Mouse (Mus musculus) embryonic stem cell, embryonic (primary cell): ENCODE measurements around the gene Clec1a.

ENCODE experiments used
- CTCF ChIA-PET, 4 experiments: fragments of 300-600 bp in 2 of 4; fragments of 350-600 bp in 2 of 4; sonication (Branson Sonifier 250); formaldehyde crosslinking; loops; one replicate each; lab custom pipeline; 2022; ENCODE audit warnings: inconsistent platforms in 2 of 4; lab: Charles Lee
- POLR2A ChIA-PET, 4 experiments: fragments of 300-600 bp in 2 of 4; fragments of 350-600 bp in 2 of 4; sonication (Branson Sonifier 250); formaldehyde crosslinking; loops; one replicate each; lab custom pipeline; 2022; ENCODE audit warnings: antibody characterized with exemption in 4 of 4, inconsistent platforms in 1 of 4; lab: Charles Lee

Gene Clec1a

GRCm38 (mm10) chr6:129422311-129422710, 29.5 kb downstream of the Clec1a start:
- ChIA-PET POLR2A (no interaction called here), CTCF (interaction anchor here in 2 of 4 experiments (1.1 to 1.3 kb wide), 2 partner anchors 122 to 162 kb away, joined by 3 read pairs; no protein-coding TSS in a partner anchor)

- POLR2A ChIA-PET = interaction anchor here in 1 of 4 experiments (0.7 kb wide), 1 partner anchor 152 kb away, joined by 3 read pairs; no protein-coding TSS in a partner anchor
Measured at GRCm38 (mm10) chr6:129414177-129414576, 37.6 kb downstream of the Clec1a start.

GRCm38 (mm10) chr6:129408562-129408961, 43.2 kb downstream of the Clec1a start, which contains the start of gene Clec9a:
Gene Clec9a, plus strand, starts transcription at chr6:129408862.
- ChIA-PET POLR2A (no interaction called here), CTCF (no interaction called here)

More at GRCm38 (mm10) chr6:129414177-129414576, 37.6 kb downstream of the Clec1a start:
- CTCF ChIA-PET = no interaction called here

GRCm38 (mm10) chr6:129407324-129407723, 44.5 kb downstream of the Clec1a start:
- CTCF ChIA-PET = no interaction called here
- POLR2A ChIA-PET = no interaction called here

- ChIA-PET POLR2A (no interaction called here), CTCF (no interaction called here)
Measured at GRCm38 (mm10) chr6:129405999-129406398, 45.8 kb downstream of the Clec1a start.

- CTCF ChIA-PET = no interaction called here
Measured at GRCm38 (mm10) chr6:129403391-129403790, 48.4 kb downstream of the Clec1a start.

GRCm38 (mm10) chr6:129402404-129402803, 49.4 kb downstream of the Clec1a start:
- ChIA-PET CTCF (no interaction called here), POLR2A (no interaction called here)

More at GRCm38 (mm10) chr6:129403391-129403790, 48.4 kb downstream of the Clec1a start:
- POLR2A ChIA-PET = interaction anchor here in 1 of 4 experiments (0.6 kb wide), 1 partner anchor 8 kb away, joined by 4 read pairs; no protein-coding TSS in a partner anchor

GRCm38 (mm10) chr6:129399945-129400344, 51.9 kb downstream of the Clec1a start:
- ChIA-PET CTCF (no interaction called here), POLR2A (no interaction called here)

- ChIA-PET CTCF (interaction anchor here in 1 of 4 experiments (1.5 kb wide), 1 partner anchor 26 kb away, joined by 3 read pairs; no protein-coding TSS in a partner anchor), POLR2A (no interaction called here)
Measured at GRCm38 (mm10) chr6:129396997-129397396, 54.8 kb downstream of the Clec1a start, which contains the start of gene Clec1b. Gene Clec1b, plus strand, starts transcription at chr6:129397297.

GRCm38 (mm10) chr6:129393732-129394131, 58.1 kb downstream of the Clec1a start:
- POLR2A ChIA-PET = no interaction called here
- CTCF ChIA-PET = interaction anchor here in 1 of 4 experiments (0.6 kb wide), 1 partner anchor 298 kb away, joined by 10 read pairs; no protein-coding TSS in a partner anchor

- ChIA-PET POLR2A (no interaction called here), CTCF (interaction anchor here in 2 of 4 experiments (0.6 to 0.7 kb wide), 3 partner anchors 169 to 399 kb away, joined by 4 to 10 read pairs (median 4); no protein-coding TSS in a partner anchor)
Measured at GRCm38 (mm10) chr6:129393087-129393720, 58.6 kb downstream of the Clec1a start.

GRCm38 (mm10) chr6:129385774-129386173, 66.0 kb downstream of the Clec1a start, which contains the start of gene Clec12b:
Gene Clec12b, minus strand, starts transcription at chr6:129385874.
- ChIA-PET CTCF (no interaction called here), POLR2A (no interaction called here)

- ChIA-PET POLR2A (no interaction called here), CTCF (interaction anchor here in 1 of 4 experiments (0.5 kb wide), 1 partner anchor 165 kb away, joined by 3 read pairs; no protein-coding TSS in a partner anchor)
Measured at GRCm38 (mm10) chr6:129385000-129385399, 66.8 kb downstream of the Clec1a start.

- ChIA-PET POLR2A (no interaction called here), CTCF (no interaction called here)
Measured at GRCm38 (mm10) chr6:129383466-129383865, 68.3 kb downstream of the Clec1a start.

GRCm38 (mm10) chr6:129381736-129382135, 70.1 kb downstream of the Clec1a start:
- ChIA-PET CTCF (no interaction called here), POLR2A (no interaction called here)

GRCm38 (mm10) chr6:129380454-129380853, 71.3 kb downstream of the Clec1a start:
- POLR2A ChIA-PET = no interaction called here

GRCm38 (mm10) chr6:129374937-129375471, 76.8 kb downstream of the Clec1a start:
- POLR2A ChIA-PET = no interaction called here
- CTCF ChIA-PET = no interaction called here

More at GRCm38 (mm10) chr6:129380454-129380853, 71.3 kb downstream of the Clec1a start:
- CTCF ChIA-PET = no interaction called here
